Mouse (Mus musculus) heart, postnatal 0 days (tissue): ENCODE measurements around the gene Hs2st1. TPM values are rescaled to one million over a fixed set of nuclear protein-coding genes. Genes with fewer than 3 reads are reported as not detected.

ENCODE experiments used
- ATAC-seq: fragments of 200-750 bp; cut with Nextera tagmentation; 2 replicates; pipeline ENCODE4 v1.8.0; 2017; ENCODE audit warnings: low read depth, moderate number of reproducible peaks, moderate library complexity; ENCODE audit not compliant: insufficient read depth
- DNase-seq: peaks from one replicate; pipeline ENCODE4 v3.0.0-alpha.2; 2016; ENCODE audit warnings: low spot score
- H3K27ac ChIP-seq: fragments of 300-500 bp; sonication (generic); 2 replicates; pipeline ENCODE4 v1.5.1; 2014; ENCODE audit warnings: low read depth, mild to moderate bottlenecking
- H3K27me3 ChIP-seq: fragments of 300-500 bp; sonication (generic); 2 replicates; pipeline ENCODE4 v1.6.1; 2014; ENCODE audit warnings: low read length, mixed read lengths; ENCODE audit not compliant: control insufficient read depth, insufficient read depth
- H3K36me3 ChIP-seq: fragments of 300-500 bp; sonication (generic); replicated peaks from 2 replicates; pipeline ENCODE4 v1.6.1; 2014; ENCODE audit warnings: low read length, mixed read lengths; ENCODE audit not compliant: control insufficient read depth, insufficient read depth
- H3K4me1 ChIP-seq: fragments of 300-500 bp; sonication (generic); 2 replicates; pipeline ENCODE4 v1.6.1; 2014; ENCODE audit warnings: antibody characterized with exemption; ENCODE audit not compliant: control insufficient read depth, insufficient read depth
- H3K4me2 ChIP-seq: fragments of 300-500 bp; sonication (generic); 2 replicates; pipeline ENCODE4 v1.6.1; 2014; ENCODE audit warnings: low read depth, mild to moderate bottlenecking, low read length, moderate library complexity
- H3K4me3 ChIP-seq: fragments of 300-500 bp; sonication (generic); 2 replicates; pipeline ENCODE4 v1.5.1; 2014; ENCODE audit warnings: low read depth, low read length
- H3K9ac ChIP-seq: fragments of 300-500 bp; sonication (generic); replicated peaks from 2 replicates; pipeline ENCODE4 v1.6.1; 2014; ENCODE audit warnings: low read depth, low read length, mixed read lengths
- H3K9me3 ChIP-seq: fragments of 300-500 bp; sonication (generic); replicated peaks from 2 replicates; pipeline ENCODE4 v1.6.1; 2016; ENCODE audit warnings: low read length; ENCODE audit not compliant: control insufficient read depth
- CTCF ChIP-seq: IDR thresholded peaks from 2 replicates; pipeline ENCODE4 v1.5.1; 2016; ENCODE audit warnings: antibody characterized with exemption, control low read depth, low read depth
- EP300 ChIP-seq: IDR thresholded peaks from 2 replicates; pipeline ENCODE4 v1.6.1; 2016; ENCODE audit warnings: antibody characterized with exemption, low read depth
- WGBS: fragments of 180-500 bp; shearing (Covaris S2); extraction: QIAGEN DNeasy Blood & Tissue Kit; methylation state at CpG from one replicate; pipeline ENCODE4 v1.1.7; 2014; 5-methylcytosine and 5-hydroxymethylcytosine counted together
- polyA plus RNA-seq: library from polyadenylated mRNA; unstranded; fragments of >200 nt; fragmentation: Nextera tagmentation; extraction: Ambion mirVana; gene quantifications from 2 replicates; pipeline ENCODE4 v1.2.1, GENCODE M21; 2015
- total RNA-seq: library from RNA; depleted of rRNA; stranded (reverse); fragments of >200 nt; gene quantifications from 2 replicates; pipeline ENCODE4 v1.2.3, GENCODE M21; 2014; ENCODE audit warnings: low replicate concordance

Gene Hs2st1
- total and polyA plus RNA-seq, 2 experiments from 2014 or later = 3.5 to 9.0 TPM

- H3K9me3 ChIP-seq = no peaks in the 10 kb centered on the region
- ATAC-seq (no peak), DNase-seq (no peak)
- TF ChIP-seq CTCF = no peak
- 82% methylated on average over 16 of the region's 16 CpGs for WGBS
- no peak overlapping the region for H3K27ac ChIP-seq
- no peaks in the 10 kb centered on the region for H3K27me3 ChIP-seq
- H3K9ac ChIP-seq = no peak overlapping the region
- no peak overlapping the region for H3K4me3 ChIP-seq
- no peaks in the 10 kb centered on the region for H3K4me1 ChIP-seq
- H3K36me3 ChIP-seq = peaks cover 9% of the 10 kb centered on the region; the same call in 1 of the 2 replicates
- no peak overlapping the region for H3K4me2 ChIP-seq
These were observed 134.7 kb downstream of the Hs2st1 start for GRCm38 (mm10) chr3:144435281-144435680.

- no peak for DNase-seq
- H3K36me3 ChIP-seq = peaks cover 9% of the 10 kb centered on the region
- 90% methylated on average over 17 of the region's 17 CpGs for WGBS
- ATAC-seq = no peak
- H3K4me1 ChIP-seq = no peaks in the 10 kb centered on the region
- no peak overlapping the region for H3K9ac ChIP-seq
- no peak overlapping the region for H3K27ac ChIP-seq
- no peak overlapping the region for H3K4me2 ChIP-seq
- H3K9me3 ChIP-seq = no peaks in the 10 kb centered on the region
- H3K4me3 ChIP-seq = no peak overlapping the region
- no peak for TF ChIP-seq EP300
- TF ChIP-seq CTCF = no peak
- H3K27me3 ChIP-seq = no peaks in the 10 kb centered on the region
These were observed 135.7 kb downstream of the Hs2st1 start for GRCm38 (mm10) chr3:144434276-144434675.

GRCm38 (mm10) chr3:144433039-144433438, 136.9 kb downstream of the Hs2st1 start:
- DNase-seq = no peak
- peaks cover 9% of the 10 kb centered on the region for H3K36me3 ChIP-seq
- no peak overlapping the region for H3K4me2 ChIP-seq
- H3K27ac ChIP-seq = no peak overlapping the region
- H3K27me3 ChIP-seq = no peaks in the 10 kb centered on the region
- H3K4me3 ChIP-seq = no peak overlapping the region
- no peak for ATAC-seq
- 74% methylated on average over 7 of the region's 7 CpGs for WGBS
- no peak for TF ChIP-seq CTCF
- no peak for TF ChIP-seq EP300
- no peaks in the 10 kb centered on the region for H3K4me1 ChIP-seq
- H3K9me3 ChIP-seq = no peaks in the 10 kb centered on the region
- H3K9ac ChIP-seq = no peak overlapping the region

GRCm38 (mm10) chr3:144432143-144432577, 137.8 kb downstream of the Hs2st1 start:
- no peaks in the 10 kb centered on the region for H3K9me3 ChIP-seq
- no peak for DNase-seq
- H3K36me3 ChIP-seq = peaks cover 9% of the 10 kb centered on the region
- no peaks in the 10 kb centered on the region for H3K4me1 ChIP-seq
- H3K4me2 ChIP-seq = no peak overlapping the region
- H3K9ac ChIP-seq = no peak overlapping the region
- ATAC-seq = no peak
- H3K27ac ChIP-seq = no peak overlapping the region
- WGBS = 73% methylated on average over 10 of the region's 10 CpGs
- no peaks in the 10 kb centered on the region for H3K27me3 ChIP-seq
- no peak overlapping the region for H3K4me3 ChIP-seq
- no peak for TF ChIP-seq EP300
- no peak for TF ChIP-seq CTCF

- no peak overlapping the region for H3K27ac ChIP-seq
- 72% methylated on average over 8 of the region's 8 CpGs for WGBS
- no peaks in the 10 kb centered on the region for H3K27me3 ChIP-seq
- DNase-seq (no peak), ATAC-seq (no peak; the same call in 1 of the 2 replicates)
- TF ChIP-seq CTCF (no peak), EP300 (no peak)
- no peak overlapping the region for H3K9ac ChIP-seq
- no peaks in the 10 kb centered on the region for H3K9me3 ChIP-seq
- no peak overlapping the region for H3K4me2 ChIP-seq
- H3K36me3 ChIP-seq = no peaks in the 10 kb centered on the region; the same call in 1 of the 2 replicates
- no peak overlapping the region for H3K4me3 ChIP-seq
- no peaks in the 10 kb centered on the region for H3K4me1 ChIP-seq
These were observed 141.2 kb downstream of the Hs2st1 start for GRCm38 (mm10) chr3:144428514-144429431.
